Mouse (Mus musculus) neural tube, embryonic 14.5 days (tissue): ENCODE data around the gene Mmp7. TPM values are rescaled to one million over a fixed set of nuclear protein-coding genes. Genes with fewer than 3 reads are reported as not detected.
A peak's percentile ranks its signal among the peaks of the same experiment; 100 is the strongest.

ENCODE experiments used
- ATAC-seq: fragments of 200-750 bp; cut with Nextera tagmentation; 2 replicates; pipeline ENCODE4 v1.8.0; 2017; ENCODE audit warnings: low read depth, mild to moderate bottlenecking, moderate TSS enrichment, moderate library complexity
- H3K27ac ChIP-seq: fragments of 300-500 bp; sonication (generic); 2 replicates; pipeline ENCODE4 v1.5.1; 2014; ENCODE audit warnings: low read depth, mild to moderate bottlenecking, control low read depth, low read length, moderate library complexity, mixed read lengths
- H3K27me3 ChIP-seq: fragments of 300-500 bp; sonication (generic); 2 replicates; pipeline ENCODE4 v1.6.1; 2014; ENCODE audit warnings: low read length; ENCODE audit not compliant: control insufficient read depth, insufficient read depth
- H3K36me3 ChIP-seq: fragments of 300-500 bp; sonication (generic); 2 replicates; pipeline ENCODE4 v1.6.1; 2014; ENCODE audit warnings: low read length, mixed read lengths; ENCODE audit not compliant: control insufficient read depth, insufficient read depth
- H3K4me1 ChIP-seq: fragments of 300-500 bp; sonication (generic); 2 replicates; pipeline ENCODE4 v1.6.1; 2014; ENCODE audit warnings: low read length; ENCODE audit not compliant: control insufficient read depth, insufficient read depth
- H3K4me2 ChIP-seq: fragments of 300-500 bp; sonication (generic); 2 replicates; pipeline ENCODE4 v1.6.1; 2014; ENCODE audit warnings: mild to moderate bottlenecking, low read depth, low read length, control low read depth
- H3K4me3 ChIP-seq: fragments of 300-500 bp; sonication (generic); 2 replicates; pipeline ENCODE4 v1.5.1; 2014; ENCODE audit warnings: low read depth, low read length, control low read depth, mixed read lengths
- H3K9ac ChIP-seq: fragments of 300-500 bp; sonication (generic); replicated peaks from 2 replicates; pipeline ENCODE4 v1.6.1; 2014; ENCODE audit warnings: low read depth, mild to moderate bottlenecking, control low read depth, low read length, mixed read lengths
- H3K9me3 ChIP-seq: fragments of 300-500 bp; sonication (generic); 2 replicates; pipeline ENCODE4 v1.6.1; 2016; ENCODE audit warnings: low read length; ENCODE audit not compliant: control insufficient read depth
- WGBS: fragments of 180-500 bp; shearing (Covaris S2); extraction: QIAGEN DNeasy Blood & Tissue Kit; methylation state at CpG from one replicate; pipeline ENCODE4 v1.1.7; 2014; 5-methylcytosine and 5-hydroxymethylcytosine counted together
- polyA plus RNA-seq: library from polyadenylated mRNA; unstranded; fragments of >200 nt; fragmentation: Nextera tagmentation; extraction: Ambion mirVana; gene quantifications from 2 replicates; pipeline ENCODE4 v1.2.1, GENCODE M21; 2014

Gene Mmp7
- polyA plus RNA-seq, 1 experiment from 2014 or later, result not detected

- no peaks in the 10 kb centered on the region for H3K9me3 ChIP-seq
- ATAC-seq, result 0 out of 2 replicates have a peak, but pooled peaks have one; percentile 24
Observed at GRCm38 (mm10) chr9:7714908-7715175, 23.0 kb downstream of the Mmp7 start.

GRCm38 (mm10) chr9:7721543-7721942, 29.7 kb downstream of the Mmp7 start:
- ATAC-seq, result no peak
- no peaks in the 10 kb centered on the region for H3K9me3 ChIP-seq
- H3K4me1 ChIP-seq, result no peaks in the 10 kb centered on the region
- H3K36me3 ChIP-seq, result no peaks in the 10 kb centered on the region
- no peak overlapping the region for H3K9ac ChIP-seq
- H3K4me3 ChIP-seq, result no peak overlapping the region
- H3K27me3 ChIP-seq, result no peaks in the 10 kb centered on the region
- 95% methylated on average over 1 of the region's 1 CpGs for WGBS
- no peak overlapping the region for H3K27ac ChIP-seq
- H3K4me2 ChIP-seq, result no peak overlapping the region

More at GRCm38 (mm10) chr9:7714908-7715175, 23.0 kb downstream of the Mmp7 start:
- H3K4me2 ChIP-seq, result no peak overlapping the region
- 85% methylated on average over 2 of the region's 2 CpGs for WGBS
- H3K36me3 ChIP-seq, result no peaks in the 10 kb centered on the region
- no peak overlapping the region for H3K27ac ChIP-seq
- no peak overlapping the region for H3K4me3 ChIP-seq
- no peaks in the 10 kb centered on the region for H3K4me1 ChIP-seq
- no peaks in the 10 kb centered on the region for H3K27me3 ChIP-seq
- H3K9ac ChIP-seq, result no peak overlapping the region

- Histone ChIP-seq H3K4me3 (no peak overlapping the region), H3K9ac (no peak overlapping the region), H3K36me3 (no peaks in the 10 kb centered on the region), H3K4me2 (no peak overlapping the region), H3K4me1 (no peaks in the 10 kb centered on the region), H3K9me3 (no peaks in the 10 kb centered on the region), H3K27ac (no peak overlapping the region), H3K27me3 (no peaks in the 10 kb centered on the region)
- ATAC-seq, result no peak
- 75% methylated on average over 4 of the region's 4 CpGs for WGBS
Observed at GRCm38 (mm10) chr9:7728997-7729396, 37.1 kb downstream of the Mmp7 start.

GRCm38 (mm10) chr9:7742696-7743095, 50.8 kb downstream of the Mmp7 start:
- H3K9ac ChIP-seq, result no peak overlapping the region
- no peak overlapping the region for H3K4me2 ChIP-seq
- H3K27ac ChIP-seq, result no peak overlapping the region
- 77% methylated on average over 1 of the region's 1 CpGs for WGBS
- no peaks in the 10 kb centered on the region for H3K4me1 ChIP-seq
- no peaks in the 10 kb centered on the region for H3K27me3 ChIP-seq
- no peak overlapping the region for H3K4me3 ChIP-seq
- H3K36me3 ChIP-seq, result no peaks in the 10 kb centered on the region
- ATAC-seq, result no peak
- no peaks in the 10 kb centered on the region for H3K9me3 ChIP-seq

GRCm38 (mm10) chr9:7744156-7744555, 52.3 kb downstream of the Mmp7 start:
- Histone ChIP-seq H3K9me3 (no peaks in the 10 kb centered on the region), H3K4me1 (no peaks in the 10 kb centered on the region), H3K27ac (no peak overlapping the region), H3K4me3 (no peak overlapping the region), H3K36me3 (no peaks in the 10 kb centered on the region), H3K9ac (no peak overlapping the region), H3K4me2 (no peak overlapping the region), H3K27me3 (no peaks in the 10 kb centered on the region)
- 82% methylated on average over 1 of the region's 1 CpGs for WGBS
- ATAC-seq, result no peak

DNA sequence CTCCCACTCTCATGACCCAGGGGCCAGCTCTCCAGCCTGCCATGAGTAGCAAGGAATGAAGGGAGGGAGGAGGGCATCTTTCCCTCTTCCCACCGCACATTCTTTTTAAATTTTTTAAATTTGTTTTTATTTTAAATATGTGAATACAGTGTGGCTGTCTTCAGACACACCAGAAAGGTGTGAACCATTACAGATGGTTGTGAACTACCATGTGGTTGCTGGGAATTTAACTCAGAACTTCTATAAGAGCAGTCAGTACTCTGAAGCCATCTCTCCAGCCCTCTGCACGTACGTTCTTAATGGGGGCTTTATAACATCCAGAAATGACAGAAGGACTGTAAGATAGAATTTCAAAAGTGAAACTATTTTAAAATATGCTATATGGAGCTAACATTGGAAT, 57.0 kb downstream of the Mmp7 start:
- Histone ChIP-seq H3K27me3 (no peaks in the 10 kb centered on the region), H3K4me3 (no peak overlapping the region), H3K27ac (no peak overlapping the region), H3K9ac (no peak overlapping the region), H3K4me1 (no peaks in the 10 kb centered on the region), H3K9me3 (no peaks in the 10 kb centered on the region), H3K4me2 (no peak overlapping the region), H3K36me3 (no peaks in the 10 kb centered on the region)
- WGBS, result 91% methylated on average over 3 of the region's 3 CpGs
- ATAC-seq, result no peak

Other genes with a start within 250 kb of the Mmp7 start
- gene Mmp3, start 246.3 kb upstream of the Mmp7 start, polyA plus RNA-seq, result not detected in 2 replicates
- not detected in 2 replicates for gene Mmp10, start 189.7 kb upstream of the Mmp7 start, polyA plus RNA-seq
- gene Mmp8, start 133.6 kb upstream of the Mmp7 start, polyA plus RNA-seq, result 0.10 TPM in 1 of 2 replicates, not detected in the other
- gene Mmp27, start 120.7 kb upstream of the Mmp7 start, polyA plus RNA-seq, result not detected in 2 replicates
- gene Mmp20, start 63.9 kb upstream of the Mmp7 start, polyA plus RNA-seq, result not detected in 2 replicates
- 13.0 and 21.7 TPM in 2 replicates for gene Tmem123, start 72.0 kb downstream of the Mmp7 start, polyA plus RNA-seq
- gene Birc2, start 145.0 kb downstream of the Mmp7 start, polyA plus RNA-seq, result 49.3 and 53.6 TPM in 2 replicates
- 0.70 and 3.2 TPM in 2 replicates for gene Birc3, start 181.1 kb downstream of the Mmp7 start, polyA plus RNA-seq